Mouse (Mus musculus): Measurements from ENCODE around the gene Gm11568. TPM values are rescaled to one million over a fixed set of nuclear protein-coding genes. Genes with fewer than 3 reads are reported as not detected.
"Not testable (repeated sequence)": the region's sequence is repeated elsewhere in the genome, so short reads cannot be mapped to it uniquely, and the experiment has no call there.

Gm11568 gene
- not detected in 2 replicates for total RNA-seq (2014; rRNA removed; ENCODE audit: low replicate concordance)
- polyA plus RNA-seq (2015; fragmentation: Nextera tagmentation; extraction: Ambion mirVana) = not detected in 2 replicates

DNA sequence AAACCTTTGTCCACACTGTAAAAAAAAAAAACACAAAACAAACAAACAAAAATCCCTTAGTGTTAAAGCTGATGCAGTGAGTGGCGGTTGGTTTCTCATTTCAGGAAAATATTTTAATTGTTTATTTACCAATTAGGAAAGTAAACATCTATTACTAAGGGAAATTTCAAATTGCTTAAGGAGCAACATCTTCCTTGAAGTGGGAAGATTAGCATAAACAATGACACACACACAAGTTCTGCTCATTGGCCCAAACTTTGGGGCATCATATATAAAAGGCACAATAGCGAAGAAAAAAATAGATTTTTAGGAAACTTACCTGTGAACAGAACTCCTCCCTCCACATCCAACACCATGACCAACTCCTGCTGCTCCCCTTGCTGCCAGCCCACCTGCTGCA is at the start of gene Gm11568:
Gene Gm11568 (plus strand): TSS at position 301 of the 400 bp plus-strand sequence.
- H3K9ac ChIP-seq (replicated peaks; ENCODE audit: low read depth, low read length) = no peak within 1 kb of the TSS
- H3K27ac ChIP-seq (ENCODE audit: low read depth) = no peak within 1 kb of the TSS
- H3K27me3 ChIP-seq (ENCODE audit: control insufficient read depth, insufficient read depth, low read length) = no peaks in the 10 kb centered on the region
- no peaks in the 10 kb centered on the region for H3K36me3 ChIP-seq (replicated peaks; ENCODE audit: control insufficient read depth, insufficient read depth, low read length)
- H3K4me3 ChIP-seq (ENCODE audit: low read depth, low read length) = no peak within 1 kb of the TSS
- ATAC-seq (ENCODE audit: insufficient read depth, low read depth) = no peak
- H3K4me2 ChIP-seq (ENCODE audit: low read depth, low read length) = no peak within 1 kb of the TSS
- no peaks in the 10 kb centered on the region for H3K4me1 ChIP-seq (ENCODE audit: control insufficient read depth, insufficient read depth)
- no peaks in the 10 kb centered on the region for H3K9me3 ChIP-seq (replicated peaks; ENCODE audit: control insufficient read depth, low read length)
- DNase-seq (ENCODE audit: low spot score) = no peak
- WGBS = 79% methylated on average over 2 of the region's 2 CpGs
- TF ChIP-seq EP300 (IDR thresholded peaks at IDR 0.05; ENCODE audit: low read depth) (no peak), CTCF (IDR thresholded peaks at IDR 0.05; ENCODE audit: low read depth) (no peak)

DNA sequence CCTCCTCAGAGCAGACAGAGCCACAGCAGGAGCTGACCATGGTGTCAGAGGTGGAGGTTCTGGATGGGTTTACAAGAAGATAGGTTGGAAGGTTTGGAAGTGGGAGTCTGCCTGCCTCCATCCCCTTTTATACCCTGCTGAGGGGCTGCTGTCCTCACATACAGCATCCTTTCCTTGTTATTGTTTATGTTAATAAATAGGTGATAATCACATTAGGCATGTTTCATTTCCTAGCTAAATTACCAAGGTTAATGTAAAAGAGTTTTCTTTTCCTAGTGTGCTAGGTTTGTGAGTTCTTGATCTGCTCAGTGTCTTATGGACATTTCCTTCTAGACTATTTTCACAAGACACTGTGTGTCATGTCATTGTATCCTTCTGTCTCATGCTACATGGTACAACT is 47.9 kb upstream of the Gm11568 start, which contains the start of gene Krtap4-13:
Gene Krtap4-13 (minus strand): TSS at position 101 of the 400 bp plus-strand sequence.
- not testable (repeated sequence) for H3K9me3 ChIP-seq (replicated peaks; ENCODE audit: control insufficient read depth, low read length); H3K27me3 ChIP-seq (ENCODE audit: control insufficient read depth, insufficient read depth, low read length); ATAC-seq (ENCODE audit: insufficient read depth, low read depth); H3K9ac ChIP-seq (replicated peaks; ENCODE audit: low read depth, low read length); H3K36me3 ChIP-seq (replicated peaks; ENCODE audit: control insufficient read depth, insufficient read depth, low read length); DNase-seq (ENCODE audit: low spot score); H3K4me3 ChIP-seq (ENCODE audit: low read depth, low read length); H3K27ac ChIP-seq (ENCODE audit: low read depth); H3K4me1 ChIP-seq (ENCODE audit: control insufficient read depth, insufficient read depth); H3K4me2 ChIP-seq (ENCODE audit: low read depth, low read length)

DNA sequence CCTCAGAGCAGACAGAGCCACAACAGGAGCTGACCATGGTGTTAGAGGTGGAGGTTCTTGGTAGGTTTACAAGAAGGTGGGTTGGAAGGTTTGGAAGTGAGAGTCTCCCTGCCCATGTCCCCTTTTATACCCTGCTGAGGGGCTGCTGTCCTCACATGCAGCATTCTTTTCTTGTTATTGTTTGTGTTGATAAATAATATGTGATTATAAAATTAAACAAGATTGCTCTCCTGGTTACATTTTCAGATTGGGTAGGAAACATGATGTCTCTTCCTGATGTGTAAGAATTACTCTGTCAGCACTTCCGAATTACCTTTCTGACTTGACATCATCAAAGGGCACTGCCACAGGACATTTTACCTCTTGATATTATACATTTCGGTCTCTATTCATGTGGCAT is 42.2 kb upstream of the Gm11568 start, which contains the start of gene Gm11564:
Gene Gm11564 (minus strand): TSS at position 101 of the 400 bp plus-strand sequence.
- not testable (repeated sequence) for H3K4me3 ChIP-seq (ENCODE audit: low read depth, low read length); ATAC-seq (ENCODE audit: insufficient read depth, low read depth); H3K4me2 ChIP-seq (ENCODE audit: low read depth, low read length); DNase-seq (ENCODE audit: low spot score); H3K27me3 ChIP-seq (ENCODE audit: control insufficient read depth, insufficient read depth, low read length); H3K9me3 ChIP-seq (replicated peaks; ENCODE audit: control insufficient read depth, low read length); H3K36me3 ChIP-seq (replicated peaks; ENCODE audit: control insufficient read depth, insufficient read depth, low read length); H3K4me1 ChIP-seq (ENCODE audit: control insufficient read depth, insufficient read depth); H3K27ac ChIP-seq (ENCODE audit: low read depth); H3K9ac ChIP-seq (replicated peaks; ENCODE audit: low read depth, low read length)
- WGBS = 69% methylated on average over 2 of the region's 2 CpGs

DNA sequence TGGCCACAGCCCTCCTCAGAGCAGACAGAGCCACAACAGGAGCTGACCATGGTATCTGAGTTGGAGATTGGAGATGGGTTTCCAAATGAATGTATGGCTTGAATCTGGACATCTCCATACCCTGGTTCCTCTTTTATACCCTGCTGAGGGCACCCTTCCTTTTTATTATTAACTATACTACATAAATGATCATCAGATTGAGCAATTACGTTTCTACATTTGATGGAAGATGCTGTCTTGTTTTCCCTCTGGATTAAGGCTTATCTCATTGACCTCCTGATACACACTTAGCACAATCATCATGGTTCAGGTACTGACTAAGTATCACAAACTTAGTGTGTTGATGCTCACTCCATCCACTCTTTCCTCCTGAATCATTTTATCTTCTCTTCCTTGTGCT is 19.8 kb upstream of the Gm11568 start, which contains the start of gene 2300003K06Rik:
Gene 2300003K06Rik (minus strand): TSS at position 101 of the 400 bp plus-strand sequence.
- Histone ChIP-seq H3K4me2 (ENCODE audit: low read depth, low read length) (no peak within 1 kb of the TSS), H3K4me1 (ENCODE audit: control insufficient read depth, insufficient read depth) (no peaks in the 10 kb centered on the region), H3K9me3 (replicated peaks; ENCODE audit: control insufficient read depth, low read length) (no peaks in the 10 kb centered on the region), H3K36me3 (replicated peaks; ENCODE audit: control insufficient read depth, insufficient read depth, low read length) (no peaks in the 10 kb centered on the region), H3K27me3 (ENCODE audit: control insufficient read depth, insufficient read depth, low read length) (no peaks in the 10 kb centered on the region), H3K27ac (ENCODE audit: low read depth) (no peak within 1 kb of the TSS), H3K4me3 (ENCODE audit: low read depth, low read length) (no peak within 1 kb of the TSS), H3K9ac (replicated peaks; ENCODE audit: low read depth, low read length) (no peak within 1 kb of the TSS)
- no peak for DNase-seq (ENCODE audit: low spot score)
- WGBS = 53% methylated on average over 1 of the region's 1 CpGs
- ATAC-seq (ENCODE audit: insufficient read depth, low read depth) = no peak
- TF ChIP-seq EP300 (IDR thresholded peaks at IDR 0.05; ENCODE audit: low read depth) = no peak
- no peak for TF ChIP-seq CTCF (IDR thresholded peaks at IDR 0.05; ENCODE audit: low read depth)

DNA sequence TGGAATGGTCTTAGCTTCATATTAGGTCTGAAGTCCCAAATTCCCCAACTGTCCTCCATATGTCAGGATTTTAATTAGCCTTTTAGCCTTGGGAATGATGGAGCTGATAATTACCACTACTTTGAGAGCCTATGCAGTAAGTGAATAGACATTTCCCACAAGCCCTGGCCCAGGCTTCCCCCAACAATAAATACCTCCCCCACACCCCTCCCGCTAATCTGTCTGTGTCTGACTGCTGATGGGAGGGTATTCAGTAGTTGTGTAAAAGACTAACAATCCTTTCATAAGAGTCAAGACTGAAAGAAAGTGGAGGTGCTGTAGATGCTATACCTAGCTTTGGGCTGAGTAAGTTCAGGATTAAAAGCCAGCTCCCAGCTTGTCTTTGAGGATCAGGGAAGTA is 15.5 kb upstream of the Gm11568 start:
- H3K9me3 ChIP-seq (replicated peaks; ENCODE audit: control insufficient read depth, low read length) = no peaks in the 10 kb centered on the region
- no peaks in the 10 kb centered on the region for H3K36me3 ChIP-seq (replicated peaks; ENCODE audit: control insufficient read depth, insufficient read depth, low read length)
- no peak overlapping the region for H3K27ac ChIP-seq (ENCODE audit: low read depth)
- no peaks in the 10 kb centered on the region for H3K27me3 ChIP-seq (ENCODE audit: control insufficient read depth, insufficient read depth, low read length)
- TF ChIP-seq EP300 (IDR thresholded peaks at IDR 0.05; ENCODE audit: low read depth) (no peak), CTCF (IDR thresholded peaks at IDR 0.05; ENCODE audit: low read depth) (no peak)
- H3K4me3 ChIP-seq (ENCODE audit: low read depth, low read length) = no peak overlapping the region
- WGBS = 67% methylated on average over 1 of the region's 1 CpGs
- no peak overlapping the region for H3K4me2 ChIP-seq (ENCODE audit: low read depth, low read length)
- H3K9ac ChIP-seq (replicated peaks; ENCODE audit: low read depth, low read length) = no peak overlapping the region
- H3K4me1 ChIP-seq (ENCODE audit: control insufficient read depth, insufficient read depth) = no peaks in the 10 kb centered on the region
- no peak for ATAC-seq (ENCODE audit: insufficient read depth, low read depth)
- DNase-seq (ENCODE audit: low spot score) = no peak

DNA sequence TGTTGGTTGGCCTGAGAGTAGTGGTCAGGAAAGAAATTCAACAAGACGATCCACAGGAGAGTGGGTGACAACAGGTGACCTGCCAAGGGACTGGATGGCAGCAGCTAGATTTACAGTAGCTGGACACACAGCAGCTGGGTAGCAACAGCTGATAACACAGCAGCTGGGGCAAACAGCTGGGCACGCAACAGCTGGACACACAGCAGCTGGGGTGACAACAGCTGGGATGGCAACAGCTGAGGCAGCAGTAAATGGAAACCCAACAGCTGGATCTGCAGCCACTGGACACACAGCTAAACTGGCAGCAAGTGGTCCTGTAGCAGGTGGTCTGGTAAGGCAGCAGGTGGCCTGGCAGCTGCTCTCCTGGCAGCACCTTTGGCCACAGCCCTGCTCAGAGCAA is 11.0 kb upstream of the Gm11568 start:
- ATAC-seq (ENCODE audit: insufficient read depth, low read depth) (no peak), DNase-seq (ENCODE audit: low spot score) (no peak)
- WGBS = 78% methylated on average over 2 of the region's 2 CpGs
- Histone ChIP-seq H3K27ac (ENCODE audit: low read depth) (no peak overlapping the region), H3K27me3 (ENCODE audit: control insufficient read depth, insufficient read depth, low read length) (no peaks in the 10 kb centered on the region), H3K4me1 (ENCODE audit: control insufficient read depth, insufficient read depth) (no peaks in the 10 kb centered on the region), H3K4me2 (ENCODE audit: low read depth, low read length) (no peak overlapping the region), H3K4me3 (ENCODE audit: low read depth, low read length) (no peak overlapping the region), H3K9me3 (replicated peaks; ENCODE audit: control insufficient read depth, low read length) (no peaks in the 10 kb centered on the region), H3K9ac (replicated peaks; ENCODE audit: low read depth, low read length) (no peak overlapping the region), H3K36me3 (replicated peaks; ENCODE audit: control insufficient read depth, insufficient read depth, low read length) (no peaks in the 10 kb centered on the region)
- no peak for TF ChIP-seq EP300 (IDR thresholded peaks at IDR 0.05; ENCODE audit: low read depth)
- TF ChIP-seq CTCF (IDR thresholded peaks at IDR 0.05; ENCODE audit: low read depth) = no peak

Data from heart, postnatal 0 days (tissue).